Mouse (Mus musculus) NIH3T3 (cell line): Measurements from ENCODE around the gene Pecr.
A peak's percentile ranks its signal among the peaks of the same experiment; 100 is the strongest.

Experiments used
- DNase-seq: peaks from one replicate; pipeline ENCODE4 v3.0.0-alpha.2; 2012; ENCODE audit warnings: low read depth

Gene Pecr

GRCm38 (mm10) chr1:72283992-72284485 is at the start of gene Pecr, which contains the start of gene Tmem169:
Gene Pecr, minus strand, starts transcription at chr1:72284314.
Gene Tmem169, plus strand, starts transcription at chr1:72284369.
- peak; percentile 98 for DNase-seq

DNA sequence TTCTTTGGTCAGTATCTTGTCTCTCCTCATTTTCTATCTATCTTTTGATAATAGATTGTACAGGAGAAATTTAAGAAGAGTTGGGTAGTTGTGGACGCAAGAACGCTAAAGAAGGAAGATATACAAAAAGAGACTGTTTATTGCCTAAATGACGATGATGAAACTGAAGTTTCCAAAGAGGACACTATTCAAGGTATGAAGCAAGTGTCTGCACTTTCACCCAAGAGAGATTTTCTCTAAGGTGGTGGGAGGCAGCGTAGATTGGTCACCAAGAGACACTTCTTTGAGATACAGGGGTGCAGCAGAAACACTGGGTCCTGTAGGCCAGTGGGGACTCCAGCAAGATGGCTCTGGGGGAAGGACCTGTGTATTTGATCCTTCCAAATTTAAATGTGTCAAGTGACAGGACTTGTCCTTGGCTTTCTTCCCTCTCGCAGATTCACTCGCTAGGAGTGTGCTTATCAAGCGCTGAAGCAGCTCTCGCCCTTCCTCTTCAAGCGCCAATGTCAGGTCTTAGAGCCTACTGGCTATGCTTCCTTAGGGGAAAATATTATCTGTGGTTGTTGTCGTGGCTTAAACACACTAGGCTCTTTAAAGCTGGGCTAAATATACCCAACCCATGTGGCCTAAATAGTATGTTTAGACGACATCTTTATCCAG is 42.2 kb upstream of the Pecr start:
- DNase-seq = no peak

DNA sequence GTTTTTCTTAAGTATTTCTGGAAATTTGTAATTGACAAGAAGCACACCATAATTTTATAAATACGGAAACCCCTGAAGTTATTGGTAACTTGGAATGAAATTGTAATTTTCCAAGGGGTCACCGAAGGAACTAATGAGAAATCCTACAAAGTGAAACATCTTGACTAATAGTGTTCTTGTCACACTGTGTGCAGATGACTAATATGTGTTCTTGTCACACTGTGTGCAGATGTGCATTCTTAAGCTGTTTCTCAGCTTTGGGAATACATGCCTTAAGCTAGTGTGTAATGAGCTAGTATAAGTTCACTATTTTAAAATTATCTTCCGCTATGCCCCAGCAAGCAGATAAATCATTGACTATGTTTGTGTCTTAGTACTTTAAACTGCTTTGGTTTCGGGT is 39.1 kb upstream of the Pecr start:
- no peak for DNase-seq

- DNase-seq = no peak
Measured at GRCm38 (mm10) chr1:72320759-72321158, 36.6 kb upstream of the Pecr start.

- no peak for DNase-seq
Measured at GRCm38 (mm10) chr1:72316901-72317300, 32.8 kb upstream of the Pecr start.

DNA sequence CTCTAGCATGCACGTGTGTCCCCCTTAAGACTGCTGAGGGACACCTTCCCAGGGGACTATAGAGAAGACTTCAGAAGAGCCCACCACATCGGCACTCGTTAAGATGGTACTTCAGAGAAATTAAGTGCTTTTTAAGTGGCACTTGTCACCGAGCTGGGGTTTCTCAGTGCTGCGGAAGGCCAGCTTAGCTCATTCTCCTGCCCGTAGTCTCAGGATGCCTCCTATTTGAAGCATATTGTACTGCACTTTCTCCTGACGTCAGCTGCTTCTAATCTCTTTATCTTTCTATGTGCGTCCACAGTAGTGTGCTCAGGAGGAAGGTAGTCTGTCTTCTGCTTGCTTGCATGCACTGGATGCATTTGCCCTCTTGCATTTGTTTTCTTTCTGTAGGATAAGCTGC is 32.3 kb upstream of the Pecr start:
- DNase-seq = no peak

DNA sequence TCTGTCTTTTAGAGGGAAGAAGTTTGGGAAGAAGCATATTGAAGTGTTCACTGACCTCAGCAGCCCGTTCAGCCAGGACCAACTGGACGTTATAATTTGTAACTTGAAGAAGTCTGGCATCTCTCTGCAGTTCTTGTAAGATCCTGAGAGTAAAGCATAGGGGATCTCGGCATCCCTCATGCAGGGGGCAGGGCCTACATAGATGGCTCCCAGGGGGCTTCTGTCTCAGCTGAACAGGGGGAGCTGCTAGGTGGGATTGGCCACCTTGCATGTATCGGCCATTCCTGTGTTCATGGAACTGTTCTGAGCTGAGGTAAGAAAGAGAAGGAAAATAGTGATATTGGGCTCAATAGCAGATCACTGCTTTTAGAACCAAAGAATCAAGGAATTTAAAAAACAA is 31.3 kb upstream of the Pecr start:
- no peak for DNase-seq

DNA sequence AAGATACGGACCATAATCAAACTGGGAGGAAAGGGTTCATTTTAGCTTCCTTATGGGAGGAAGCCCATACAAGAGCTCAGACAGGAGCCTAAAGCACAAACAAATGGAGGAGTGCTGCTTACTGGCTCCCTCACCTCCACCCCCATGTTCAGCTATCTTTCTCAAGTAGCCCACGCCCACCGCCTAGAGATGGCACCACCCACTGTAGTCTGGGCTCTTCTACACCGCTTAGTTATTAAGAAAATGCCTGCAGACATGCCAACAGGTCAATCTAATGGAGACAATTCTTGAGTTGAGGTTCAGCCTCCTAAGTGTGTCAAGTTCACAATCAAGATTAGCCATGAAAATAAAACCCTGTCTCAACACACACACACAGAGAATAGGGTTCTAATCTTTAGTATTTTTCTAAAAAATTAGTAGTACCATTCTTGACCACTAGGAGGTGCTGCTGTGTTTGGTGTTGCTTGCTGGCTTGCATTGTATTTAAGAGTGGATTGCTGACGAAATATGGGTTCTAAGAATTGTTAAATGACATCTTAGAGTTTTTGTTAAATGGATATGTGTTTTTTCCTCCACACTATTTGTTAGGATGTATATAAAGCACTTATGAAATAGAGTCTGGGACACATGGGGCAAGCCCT is 29.4 kb upstream of the Pecr start:
- peak; percentile 82 for DNase-seq

GRCm38 (mm10) chr1:72312701-72313398 is 28.7 kb upstream of the Pecr start:
- DNase-seq = no peak

DNA sequence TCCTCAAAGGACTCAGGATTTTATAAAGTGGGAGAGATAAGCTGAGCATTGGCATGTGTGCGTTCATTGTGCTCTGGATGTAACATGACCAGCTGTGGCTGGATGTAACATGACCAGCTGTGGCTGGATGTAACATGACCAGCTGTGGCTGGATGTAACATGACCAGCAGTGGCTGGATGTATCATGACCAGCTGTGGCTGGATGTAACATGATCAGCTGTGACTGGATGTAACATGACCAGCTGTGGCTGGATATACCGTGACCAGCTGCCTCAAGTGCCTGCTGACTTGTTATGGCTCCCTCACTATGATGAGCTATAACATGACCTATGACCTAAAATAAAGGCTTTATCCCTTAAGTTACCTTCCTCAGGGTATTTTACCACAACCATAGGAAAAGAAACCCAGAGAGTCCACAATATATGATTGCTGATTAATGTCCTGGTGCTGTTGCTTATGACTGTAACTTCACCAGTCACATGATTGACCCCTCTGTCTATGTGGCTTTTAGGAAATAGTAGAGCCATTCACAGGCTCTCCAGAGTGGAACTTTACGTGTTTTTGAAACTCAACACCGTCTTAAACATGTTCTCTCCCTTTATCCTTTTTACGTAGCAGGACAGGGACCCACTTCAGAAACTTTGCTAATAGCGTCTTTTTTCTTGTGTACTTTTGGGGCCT is 25.8 kb upstream of the Pecr start:
- peak; percentile 60 for DNase-seq

GRCm38 (mm10) chr1:72308919-72309318 is 24.8 kb upstream of the Pecr start:
- DNase-seq = no peak

- DNase-seq = peak; percentile 97
Measured at GRCm38 (mm10) chr1:72307317-72307798, 23.2 kb upstream of the Pecr start, which contains the start of gene Xrcc5. Gene Xrcc5, plus strand, starts transcription at chr1:72307421.

GRCm38 (mm10) chr1:72306679-72307181 is 22.6 kb upstream of the Pecr start:
- DNase-seq = peak; percentile 76

GRCm38 (mm10) chr1:72306241-72306640 is 22.1 kb upstream of the Pecr start:
- DNase-seq = no peak

- DNase-seq = no peak
Measured at GRCm38 (mm10) chr1:72301845-72302244, 17.7 kb upstream of the Pecr start.

DNA sequence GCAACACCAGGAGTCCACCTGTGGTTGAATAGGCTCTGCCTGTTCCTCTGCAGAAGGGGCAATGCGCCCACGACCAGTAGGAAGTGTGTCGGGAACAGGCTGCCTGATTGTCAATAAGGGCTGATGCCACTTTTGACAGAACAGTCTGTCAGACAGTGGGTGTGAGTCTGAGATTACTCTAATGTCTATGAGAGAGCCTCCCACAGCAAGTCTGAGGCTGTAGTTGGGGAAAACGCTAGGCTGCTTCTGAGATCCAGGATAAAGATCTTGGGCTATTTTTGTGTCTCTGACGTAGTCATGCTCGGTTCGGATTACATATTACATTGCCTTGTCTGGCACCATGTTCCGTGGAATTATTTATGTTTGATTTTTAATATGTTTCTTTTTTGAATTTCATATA is 11.6 kb upstream of the Pecr start:
- peak; percentile 46 for DNase-seq

GRCm38 (mm10) chr1:72293869-72294663 is 10.0 kb upstream of the Pecr start:
- DNase-seq = no peak

GRCm38 (mm10) chr1:72291925-72292324 is 7.8 kb upstream of the Pecr start:
- no peak for DNase-seq

DNA sequence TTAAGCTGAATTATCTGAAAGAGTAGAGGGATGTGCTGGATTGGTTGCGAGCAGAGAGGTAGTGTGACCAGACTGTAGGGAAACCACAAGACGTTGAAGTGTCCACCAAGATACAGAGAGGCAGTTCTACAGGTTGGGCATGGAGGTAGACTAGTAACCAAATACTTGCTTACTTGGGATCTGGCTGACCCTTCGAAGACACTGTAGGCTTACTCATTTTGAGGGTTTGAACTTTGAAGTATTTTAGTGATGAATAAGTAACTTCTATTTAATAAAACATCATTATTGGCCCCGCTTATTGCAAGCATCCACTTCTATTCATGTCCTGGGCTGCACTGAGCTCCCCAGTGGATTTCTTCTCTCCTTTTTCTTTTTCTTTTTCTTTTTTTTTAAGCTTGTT is 7.3 kb upstream of the Pecr start:
- peak; percentile 9 for DNase-seq

DNA sequence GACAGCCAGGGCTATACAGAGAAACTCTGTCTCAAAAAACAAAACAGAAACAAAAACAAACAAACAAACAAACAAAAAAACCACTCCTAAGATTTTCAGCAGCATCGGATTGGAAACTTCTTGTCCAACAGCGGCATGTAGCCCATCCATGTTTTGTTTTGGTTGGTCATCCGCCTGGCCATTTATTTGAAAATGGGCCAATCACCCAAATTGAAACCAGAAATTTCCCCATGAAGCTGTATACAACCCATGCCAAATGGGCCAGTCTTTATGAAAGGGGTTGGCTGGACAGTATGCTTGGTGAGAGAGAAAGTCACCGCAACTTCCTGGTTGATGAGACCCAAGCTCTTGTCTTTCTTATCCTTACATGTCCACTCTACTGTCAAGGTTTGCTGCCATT is 6.8 kb upstream of the Pecr start:
- peak; percentile 73 for DNase-seq

DNA sequence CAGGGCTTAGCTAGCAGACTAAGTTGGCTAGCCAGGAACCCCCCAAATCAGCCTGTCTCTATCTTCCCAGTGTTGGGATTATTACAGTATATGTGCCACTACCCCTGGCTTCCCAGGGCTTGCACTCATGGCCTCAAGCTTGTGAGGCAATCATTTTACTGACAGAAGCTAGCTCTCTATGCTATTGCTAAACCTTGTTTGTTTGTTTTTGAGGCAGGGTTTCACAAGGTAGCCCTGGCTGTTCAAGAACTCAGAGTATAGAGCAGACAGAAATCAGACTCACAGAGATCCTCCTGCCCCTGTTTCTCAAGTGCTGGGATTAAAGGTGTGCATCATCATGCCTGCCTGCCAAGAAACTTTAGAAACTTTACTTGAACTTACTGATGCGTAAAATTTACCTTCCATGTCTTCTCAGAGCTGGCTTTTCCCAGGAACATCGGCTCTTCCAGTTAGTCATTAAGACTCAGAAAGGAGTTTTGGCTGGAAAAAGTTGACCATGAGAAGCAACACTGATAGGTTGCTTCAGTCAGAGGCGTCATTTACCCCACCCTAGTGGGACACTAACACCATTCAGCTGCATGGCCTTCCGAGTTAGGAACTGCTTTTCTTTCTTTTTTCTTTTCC is 4.5 kb upstream of the Pecr start:
- DNase-seq = no peak
